Mouse (Mus musculus) forebrain, embryonic 11.5 days (tissue): ENCODE data around the gene Klf15. TPM values are rescaled to one million over a fixed set of nuclear protein-coding genes. Genes with fewer than 3 reads are reported as not detected.

Source experiments
- ATAC-seq: fragments of 200-750 bp; cut with Nextera tagmentation; replicated peaks from 2 replicates; pipeline ENCODE4 v1.8.0; 2017; ENCODE audit warnings: moderate TSS enrichment; ENCODE audit not compliant: low FRiP score
- DNase-seq: peaks from one replicate; pipeline ENCODE4 v3.0.0-alpha.2; 2017; ENCODE audit warnings: low spot score
- H3K27ac ChIP-seq: fragments of 300-500 bp; sonication (generic); 2 replicates; pipeline ENCODE4 v1.5.1; 2014; ENCODE audit warnings: low read depth, low read length
- H3K27me3 ChIP-seq: fragments of 300-500 bp; sonication (generic); 2 replicates; pipeline ENCODE4 v1.6.1; 2014; ENCODE audit warnings: mild to moderate bottlenecking, low read length, mixed read lengths; ENCODE audit not compliant: control insufficient read depth, insufficient read depth
- H3K36me3 ChIP-seq: fragments of 300-500 bp; sonication (generic); 2 replicates; pipeline ENCODE4 v1.6.1; 2014; ENCODE audit warnings: mild to moderate bottlenecking, low read length, moderate library complexity, mixed read lengths; ENCODE audit not compliant: control insufficient read depth, insufficient read depth
- H3K4me1 ChIP-seq: fragments of 300-500 bp; sonication (generic); replicated peaks from 2 replicates; pipeline ENCODE4 v1.6.1; 2014; ENCODE audit warnings: low read length, mixed read lengths; ENCODE audit not compliant: control insufficient read depth, insufficient read depth
- H3K4me2 ChIP-seq: fragments of 300-500 bp; sonication (generic); 2 replicates; pipeline ENCODE4 v1.6.1; 2014; ENCODE audit warnings: low read depth, mild to moderate bottlenecking, low read length, moderate library complexity, mixed read lengths; ENCODE audit not compliant: severe bottlenecking
- H3K4me3 ChIP-seq: fragments of 300-500 bp; sonication (generic); 2 replicates; pipeline ENCODE4 v1.5.1; 2014; ENCODE audit warnings: low read depth, low read length
- H3K9ac ChIP-seq: fragments of 300-500 bp; sonication (generic); 2 replicates; pipeline ENCODE4 v1.6.1; 2014; ENCODE audit warnings: low read length
- H3K9me3 ChIP-seq: fragments of 300-500 bp; sonication (generic); 2 replicates; pipeline ENCODE4 v1.6.1; 2016; ENCODE audit warnings: low read length, mixed read lengths; ENCODE audit not compliant: control insufficient read depth
- WGBS: fragments of 180-500 bp; shearing (Covaris S2); extraction: QIAGEN DNeasy Blood & Tissue Kit; methylation state at CpG from one replicate; pipeline ENCODE4 v1.1.7; 2014; 5-methylcytosine and 5-hydroxymethylcytosine counted together
- polyA plus RNA-seq: library from polyadenylated mRNA; unstranded; fragments of >200 nt; fragmentation: Nextera tagmentation; extraction: Ambion mirVana; gene quantifications from 2 replicates; pipeline ENCODE4 v1.2.1, GENCODE M21; 2014

Klf15 gene
- polyA plus RNA-seq: 2.8 and 3.0 TPM in 2 replicates

DNA sequence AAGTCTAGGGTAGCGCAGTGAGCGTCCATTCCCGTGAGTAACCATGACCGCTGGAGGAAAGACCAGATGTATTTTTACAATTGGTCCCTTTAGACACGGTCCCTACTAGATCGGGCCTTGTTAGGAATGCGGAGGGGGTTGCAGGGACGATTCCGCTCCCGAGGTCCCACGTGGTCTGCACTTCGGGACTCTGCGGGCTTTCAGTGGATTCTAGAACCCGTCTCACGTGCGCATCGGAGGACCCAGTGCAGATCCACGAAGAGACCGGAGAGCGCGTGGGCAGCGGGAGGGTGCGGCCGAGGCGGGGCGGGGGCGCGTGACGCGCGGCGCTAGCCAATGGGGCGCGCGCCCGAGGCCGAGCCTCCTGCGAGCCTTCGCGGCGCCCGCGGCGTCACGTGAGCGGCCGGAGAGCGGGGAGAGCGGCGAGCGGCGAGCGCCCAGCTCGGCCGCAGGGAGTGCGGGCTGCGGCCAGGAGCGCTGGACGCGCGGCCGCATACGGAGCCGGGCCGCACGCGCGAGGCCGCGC lies at the start of gene Klf15:
Gene Klf15, plus strand, starts transcription at position 396 of the 526 bp plus-strand sequence.
- peak; percentile 80 for DNase-seq
- Histone ChIP-seq H3K36me3 (no peaks in the 10 kb centered on the region), H3K4me1 (peaks cover 6% of the 10 kb centered on the region; the same call in 1 of the 2 replicates), H3K9me3 (no peaks in the 10 kb centered on the region), H3K4me3 (peak within 1 kb of the TSS; percentile 59), H3K4me2 (peak within 1 kb of the TSS; percentile 100), H3K27ac (no peak within 1 kb of the TSS), H3K27me3 (peaks cover 19% of the 10 kb centered on the region), H3K9ac (peak within 1 kb of the TSS; percentile 48)
- under 1% methylated on average over 62 of the region's 70 CpGs for WGBS
- peak; percentile 78 for ATAC-seq

DNA sequence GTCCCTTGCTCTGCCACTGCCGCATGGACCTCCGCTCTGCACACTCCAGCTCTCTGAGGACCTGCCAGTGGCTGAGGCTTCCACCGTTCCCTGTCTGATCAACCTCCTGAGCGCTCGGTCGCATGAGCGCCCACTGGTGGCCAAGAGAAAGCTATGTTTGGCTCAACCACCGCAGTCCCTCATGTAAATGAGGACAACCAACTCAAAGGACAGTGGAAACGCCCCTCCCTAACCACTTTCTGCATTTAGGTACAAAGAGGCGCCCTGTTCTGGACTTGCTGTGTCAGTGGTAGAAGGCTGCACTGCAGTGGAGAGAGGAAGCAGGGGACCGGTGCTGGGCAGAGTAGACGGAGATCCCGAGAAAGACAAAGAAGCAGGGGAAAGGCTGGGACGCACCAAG lies 39.8 kb upstream of the Klf15 start:
- H3K4me2 ChIP-seq: peak overlapping the region; percentile 44
- H3K36me3 ChIP-seq: no peaks in the 10 kb centered on the region
- peaks cover 2% of the 10 kb centered on the region; the same call in 1 of the 2 replicates for H3K4me1 ChIP-seq
- H3K9me3 ChIP-seq: no peaks in the 10 kb centered on the region
- 4% methylated on average over 14 of the region's 14 CpGs for WGBS
- H3K4me3 ChIP-seq: no peak overlapping the region
- H3K27me3 ChIP-seq: peaks cover 4% of the 10 kb centered on the region; the same call in 1 of the 2 replicates
- no peak overlapping the region for H3K27ac ChIP-seq
- peak; percentile 90 for DNase-seq
- ATAC-seq: peak; percentile 89
- peak overlapping the region; percentile 43 for H3K9ac ChIP-seq

GRCm38 (mm10) chr6:90425361-90425760 lies 37.0 kb upstream of the Klf15 start:
- ATAC-seq (no peak), DNase-seq (no peak)
- 81% methylated on average over 3 of the region's 3 CpGs for WGBS
- Histone ChIP-seq H3K27me3 (peaks cover 4% of the 10 kb centered on the region; the same call in 1 of the 2 replicates), H3K4me2 (no peak overlapping the region), H3K9me3 (no peaks in the 10 kb centered on the region), H3K9ac (no peak overlapping the region), H3K4me1 (peaks cover 5% of the 10 kb centered on the region; the same call in 1 of the 2 replicates), H3K27ac (no peak overlapping the region), H3K4me3 (no peak overlapping the region), H3K36me3 (no peaks in the 10 kb centered on the region)

DNA sequence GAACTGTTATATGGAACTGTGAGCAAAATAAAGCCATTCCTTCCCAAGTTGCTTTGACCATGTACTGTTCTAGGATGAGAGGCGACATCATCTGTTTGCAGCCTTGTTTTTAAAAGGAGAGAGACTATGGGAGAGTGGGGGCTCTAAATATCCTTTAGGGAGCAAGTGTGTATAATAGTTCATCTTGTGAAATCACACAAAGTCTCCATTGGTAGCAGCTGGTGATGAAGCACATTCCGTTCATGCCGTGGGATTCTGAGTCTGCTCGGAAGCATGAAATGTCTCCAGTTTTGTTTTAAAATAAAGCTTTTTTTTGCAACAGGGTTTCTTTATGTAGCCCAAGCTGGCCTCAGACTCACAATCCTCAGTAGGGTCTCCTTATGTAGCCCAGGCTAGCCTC lies 36.4 kb upstream of the Klf15 start:
- 85% methylated on average over 4 of the region's 4 CpGs for WGBS
- ATAC-seq (no peak), DNase-seq (no peak)
- Histone ChIP-seq H3K27me3 (peaks cover 4% of the 10 kb centered on the region; the same call in 1 of the 2 replicates), H3K4me3 (no peak overlapping the region), H3K4me1 (peaks cover 5% of the 10 kb centered on the region; the same call in 1 of the 2 replicates), H3K27ac (no peak overlapping the region), H3K4me2 (no peak overlapping the region), H3K9ac (no peak overlapping the region), H3K36me3 (no peaks in the 10 kb centered on the region), H3K9me3 (no peaks in the 10 kb centered on the region)

DNA sequence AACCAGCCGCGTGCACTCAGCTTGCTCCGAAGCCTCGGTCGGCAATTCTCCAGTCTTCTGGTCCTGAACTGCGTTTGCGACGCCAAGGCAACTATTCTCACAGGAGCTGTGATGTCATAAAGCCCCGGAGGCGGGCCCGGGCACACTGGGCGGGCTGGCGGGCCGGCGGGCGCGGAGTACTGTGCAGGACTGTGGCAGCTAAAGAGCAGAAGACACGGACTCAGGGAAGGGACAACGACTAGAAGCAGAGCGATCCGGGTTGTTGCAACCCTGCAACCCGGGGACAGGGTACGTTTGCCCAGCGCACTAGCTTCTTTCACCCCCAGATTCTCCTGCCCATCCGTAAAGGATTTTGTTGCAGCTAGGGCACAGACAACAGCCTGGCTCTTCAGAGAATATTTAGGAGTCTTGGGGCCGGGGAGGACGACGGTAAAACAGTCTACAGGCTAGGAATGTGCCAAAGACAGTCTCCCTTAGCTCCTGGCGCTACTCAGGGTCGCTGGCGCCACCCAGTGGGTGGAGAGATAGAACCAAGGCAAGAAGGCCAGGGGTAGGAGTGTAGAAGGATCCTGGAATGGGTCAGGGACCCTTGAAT lies 33.9 kb upstream of the Klf15 start, which contains the start of gene Cfap100:
Gene Cfap100, minus strand, starts transcription at position 418 of the 595 bp plus-strand sequence.
- no peaks in the 10 kb centered on the region for H3K9me3 ChIP-seq
- no peaks in the 10 kb centered on the region for H3K36me3 ChIP-seq
- ATAC-seq: peak; percentile 91
- peak within 1 kb of the TSS; percentile 59 for H3K9ac ChIP-seq
- 0% methylated on average over 31 of the region's 31 CpGs for WGBS
- H3K4me3 ChIP-seq: peak within 1 kb of the TSS; percentile 33
- DNase-seq: peak; percentile 90
- no peak within 1 kb of the TSS for H3K27ac ChIP-seq
- peak within 1 kb of the TSS; percentile 71 for H3K4me2 ChIP-seq
- peaks cover 3% of the 10 kb centered on the region; the same call in 1 of the 2 replicates for H3K4me1 ChIP-seq
- peaks cover 4% of the 10 kb centered on the region; the same call in 1 of the 2 replicates for H3K27me3 ChIP-seq

DNA sequence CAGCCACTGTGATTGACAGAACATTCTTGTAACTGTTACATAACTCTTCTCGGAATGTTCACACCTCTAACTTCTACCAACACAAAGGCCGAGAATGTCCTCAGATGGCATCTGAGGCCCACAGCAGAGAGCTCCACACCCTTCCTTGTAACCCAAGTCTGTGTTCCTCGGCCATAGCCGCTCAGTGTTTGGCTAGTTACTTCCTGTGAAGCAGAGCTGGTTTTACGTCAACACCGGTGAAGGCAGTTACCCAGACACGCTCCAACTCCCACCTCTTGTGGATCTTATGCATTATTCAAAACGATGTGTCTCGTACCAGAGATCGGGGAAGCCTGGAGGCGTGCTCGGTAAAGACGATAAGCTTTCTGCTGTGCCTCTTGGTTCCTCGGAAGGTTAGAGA lies 32.5 kb upstream of the Klf15 start:
- no peak for ATAC-seq
- no peak overlapping the region for H3K27ac ChIP-seq
- H3K9me3 ChIP-seq: no peaks in the 10 kb centered on the region
- no peak for DNase-seq
- no peak overlapping the region for H3K9ac ChIP-seq
- no peak overlapping the region for H3K4me2 ChIP-seq
- peaks cover 3% of the 10 kb centered on the region; the same call in 1 of the 2 replicates for H3K4me1 ChIP-seq
- H3K36me3 ChIP-seq: no peaks in the 10 kb centered on the region
- H3K27me3 ChIP-seq: peaks cover 4% of the 10 kb centered on the region; the same call in 1 of the 2 replicates
- WGBS: 90% methylated on average over 14 of the region's 14 CpGs
- H3K4me3 ChIP-seq: no peak overlapping the region

- Histone ChIP-seq H3K4me3 (no peak overlapping the region), H3K4me1 (peaks cover 5% of the 10 kb centered on the region; the same call in 1 of the 2 replicates), H3K9ac (no peak overlapping the region), H3K36me3 (no peaks in the 10 kb centered on the region), H3K27me3 (peaks cover 4% of the 10 kb centered on the region; the same call in 1 of the 2 replicates), H3K4me2 (no peak overlapping the region), H3K9me3 (no peaks in the 10 kb centered on the region), H3K27ac (no peak overlapping the region)
- DNase-seq: no peak
- ATAC-seq: no peak
- WGBS: 64% methylated on average over 2 of the region's 2 CpGs
These were observed 30.9 kb upstream of the Klf15 start for GRCm38 (mm10) chr6:90431487-90431886.

- no peaks in the 10 kb centered on the region for H3K36me3 ChIP-seq
- DNase-seq (no peak), ATAC-seq (peak; percentile 53)
- H3K4me3 ChIP-seq: no peak overlapping the region
- H3K9me3 ChIP-seq: no peaks in the 10 kb centered on the region
- WGBS: 60% methylated on average over 3 of the region's 3 CpGs
- no peaks in the 10 kb centered on the region for H3K27me3 ChIP-seq
- 0 out of 2 replicates have a peak, but pooled peaks cover 2% of the 10 kb centered on the region for H3K4me1 ChIP-seq
- H3K4me2 ChIP-seq: no peak overlapping the region
- H3K9ac ChIP-seq: no peak overlapping the region
- no peak overlapping the region for H3K27ac ChIP-seq
These were observed 27.7 kb upstream of the Klf15 start for GRCm38 (mm10) chr6:90434687-90435086.
